Mouse (Mus musculus) ES-Bruce4 (cell line): ENCODE measurements around the gene Sde2.

Experiments
- CTCF ChIP-seq: IDR thresholded peaks from one replicate; pipeline ENCODE4 v1.8.1; 2011; ENCODE audit warnings: low read depth, low read length
- POLR2A ChIP-seq: IDR thresholded peaks from one replicate; pipeline ENCODE4 v1.8.1; 2011; ENCODE audit warnings: low read length; ENCODE audit not compliant: insufficient read depth

DNA sequence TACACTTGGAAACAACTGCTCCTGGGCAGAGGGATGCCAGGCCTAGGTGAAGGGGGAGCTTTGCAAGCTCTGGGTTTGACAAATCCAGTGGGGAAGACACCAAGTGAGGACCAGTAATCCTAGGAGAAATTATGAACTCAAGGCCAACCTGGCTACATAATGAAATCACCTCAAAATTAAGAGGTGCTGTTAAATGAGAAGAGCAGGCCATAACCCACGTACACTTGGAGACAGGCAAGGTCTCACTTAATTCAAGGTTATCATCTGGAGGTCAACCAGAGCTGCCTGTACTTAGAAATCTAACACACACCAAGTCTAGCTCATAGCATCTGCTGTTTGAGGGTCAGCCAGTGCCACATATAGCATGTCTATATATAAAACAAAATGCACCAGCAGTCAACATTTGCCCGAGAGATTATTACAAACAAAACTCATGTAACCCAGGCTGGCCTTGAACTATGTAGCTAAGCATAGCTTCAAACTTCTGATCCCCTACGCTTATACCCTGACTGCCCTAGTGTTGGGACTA lies 49.4 kb upstream of the Sde2 start:
- no peak for TF ChIP-seq CTCF
- no peak for TF ChIP-seq POLR2A
